Mouse (Mus musculus) thymus, adult 18-20 months (tissue): ENCODE results near the gene Gbp3.
"Not testable (repeated sequence)": the region's sequence is repeated elsewhere in the genome, so short reads cannot be mapped to it uniquely, and the experiment has no call there.

Source experiments
- DNase-seq, 2 experiments: peaks; one replicate each; pipeline ENCODE4 v3.0.0; 2022; ENCODE audit warnings: mixed read lengths in 2 of 2

Gene Gbp3

GRCm38 (mm10) chr3:142559632-142560228, at the start of gene Gbp3:
Gene Gbp3 (plus strand): TSS chr3:142560026.
- DNase-seq: no peak

- DNase-seq: no peak
Measured at GRCm38 (mm10) chr3:142528116-142528515, 31.7 kb upstream of the Gbp3 start.

- no peak for DNase-seq
Measured at GRCm38 (mm10) chr3:142529597-142529996, 30.2 kb upstream of the Gbp3 start.

GRCm38 (mm10) chr3:142530087-142530953, 29.5 kb upstream of the Gbp3 start, which contains the start of gene Gbp7:
Gene Gbp7 (plus strand): TSS chr3:142530342.
- peak; percentile 22 to 47 for DNase-seq

- no peak for DNase-seq
Measured at GRCm38 (mm10) chr3:142531595-142531994, 28.2 kb upstream of the Gbp3 start.

GRCm38 (mm10) chr3:142533185-142533584, 26.6 kb upstream of the Gbp3 start:
- DNase-seq: no peak

- no peak for DNase-seq
Measured at GRCm38 (mm10) chr3:142535667-142536066, 24.2 kb upstream of the Gbp3 start.

- no peak for DNase-seq
Measured at GRCm38 (mm10) chr3:142541391-142541790, 18.4 kb upstream of the Gbp3 start.

GRCm38 (mm10) chr3:142542776-142543175, 17.1 kb upstream of the Gbp3 start:
- not testable (repeated sequence) for DNase-seq

GRCm38 (mm10) chr3:142546690-142547089, 13.1 kb upstream of the Gbp3 start:
- DNase-seq: no peak

- DNase-seq: no peak
Measured at GRCm38 (mm10) chr3:142550052-142550676, 9.7 kb upstream of the Gbp3 start.

- no peak for DNase-seq
Measured at GRCm38 (mm10) chr3:142554601-142555000, 5.2 kb upstream of the Gbp3 start.

GRCm38 (mm10) chr3:142555623-142556022, 4.2 kb upstream of the Gbp3 start:
- DNase-seq: no peak

- DNase-seq: peak; percentile 77 to 86
Measured at GRCm38 (mm10) chr3:142560296-142560948, 596 bp downstream of the Gbp3 start.

- DNase-seq: no peak
Measured at GRCm38 (mm10) chr3:142561045-142561646, 1.3 kb downstream of the Gbp3 start.

- DNase-seq: no peak
Measured at GRCm38 (mm10) chr3:142561666-142562065, 1.8 kb downstream of the Gbp3 start.

GRCm38 (mm10) chr3:142567490-142567889, 7.7 kb downstream of the Gbp3 start:
- DNase-seq: not testable (repeated sequence)

GRCm38 (mm10) chr3:142570738-142571137, 10.9 kb downstream of the Gbp3 start:
- no peak for DNase-seq

GRCm38 (mm10) chr3:142577108-142577507, 17.3 kb downstream of the Gbp3 start:
- DNase-seq: no peak

- no peak for DNase-seq
Measured at GRCm38 (mm10) chr3:142578342-142578741, 18.5 kb downstream of the Gbp3 start.

- DNase-seq: no peak
Measured at GRCm38 (mm10) chr3:142583067-142583466, 23.2 kb downstream of the Gbp3 start.

- no peak for DNase-seq
Measured at GRCm38 (mm10) chr3:142587386-142587785, 27.6 kb downstream of the Gbp3 start.

GRCm38 (mm10) chr3:142588888-142589287, 29.1 kb downstream of the Gbp3 start:
- no peak for DNase-seq
